Mouse (Mus musculus) neural tube, embryonic 11.5 days (tissue): ENCODE data around the gene Vegfa. TPM values are rescaled to one million over a fixed set of nuclear protein-coding genes. Genes with fewer than 3 reads are reported as not detected.

Experiments
- ATAC-seq: fragments of 200-750 bp; cut with Nextera tagmentation; 2 replicates; pipeline ENCODE4 v1.8.0; 2017; ENCODE audit warnings: moderate number of reproducible peaks, mild to moderate bottlenecking, moderate TSS enrichment, moderate library complexity; ENCODE audit not compliant: insufficient read depth, low FRiP score, low TSS enrichment
- DNase-seq: peaks from one replicate; pipeline ENCODE4 v3.0.0-alpha.2; 2015; ENCODE audit warnings: low spot score
- H3K27ac ChIP-seq: fragments of 300-500 bp; sonication (generic); 2 replicates; pipeline ENCODE4 v1.5.1; 2014; ENCODE audit warnings: low read depth, mild to moderate bottlenecking, low read length
- H3K27me3 ChIP-seq: fragments of 300-500 bp; sonication (generic); 2 replicates; pipeline ENCODE4 v1.6.1; 2014; ENCODE audit warnings: mild to moderate bottlenecking, low read length, mixed read lengths; ENCODE audit not compliant: control insufficient read depth, insufficient read depth
- H3K36me3 ChIP-seq: fragments of 300-500 bp; sonication (generic); 2 replicates; pipeline ENCODE4 v1.6.1; 2014; ENCODE audit warnings: mild to moderate bottlenecking, low read length, moderate library complexity, mixed read lengths; ENCODE audit not compliant: control insufficient read depth, insufficient read depth
- H3K4me1 ChIP-seq: fragments of 300-500 bp; sonication (generic); 2 replicates; pipeline ENCODE4 v1.6.1; 2014; ENCODE audit warnings: low read length, mixed read lengths; ENCODE audit not compliant: control insufficient read depth, insufficient read depth
- H3K4me2 ChIP-seq: fragments of 300-500 bp; sonication (generic); 2 replicates; pipeline ENCODE4 v1.6.1; 2014; ENCODE audit warnings: low read depth, mild to moderate bottlenecking, moderate library complexity
- H3K4me3 ChIP-seq: fragments of 300-500 bp; sonication (generic); 2 replicates; pipeline ENCODE4 v1.5.1; 2014; ENCODE audit warnings: low read depth, low read length
- H3K9ac ChIP-seq: fragments of 300-500 bp; sonication (generic); 2 replicates; pipeline ENCODE4 v1.6.1; 2014; ENCODE audit warnings: mild to moderate bottlenecking, low read length
- H3K9me3 ChIP-seq: fragments of 300-500 bp; sonication (generic); 2 replicates; pipeline ENCODE4 v1.6.1; 2016; ENCODE audit warnings: low read length; ENCODE audit not compliant: control insufficient read depth
- WGBS: fragments of 180-500 bp; shearing (Covaris S2); extraction: QIAGEN DNeasy Blood & Tissue Kit; methylation state at CpG from one replicate; pipeline ENCODE4 v1.1.7; 2014; 5-methylcytosine and 5-hydroxymethylcytosine counted together
- polyA plus RNA-seq: library from polyadenylated mRNA; unstranded; fragments of >200 nt; fragmentation: Nextera tagmentation; extraction: Ambion mirVana; gene quantifications from 2 replicates; pipeline ENCODE4 v1.2.1, GENCODE M21; 2014

Vegfa gene
- polyA plus RNA-seq, 1 experiment from 2014 or later, result 3.4 TPM

DNA sequence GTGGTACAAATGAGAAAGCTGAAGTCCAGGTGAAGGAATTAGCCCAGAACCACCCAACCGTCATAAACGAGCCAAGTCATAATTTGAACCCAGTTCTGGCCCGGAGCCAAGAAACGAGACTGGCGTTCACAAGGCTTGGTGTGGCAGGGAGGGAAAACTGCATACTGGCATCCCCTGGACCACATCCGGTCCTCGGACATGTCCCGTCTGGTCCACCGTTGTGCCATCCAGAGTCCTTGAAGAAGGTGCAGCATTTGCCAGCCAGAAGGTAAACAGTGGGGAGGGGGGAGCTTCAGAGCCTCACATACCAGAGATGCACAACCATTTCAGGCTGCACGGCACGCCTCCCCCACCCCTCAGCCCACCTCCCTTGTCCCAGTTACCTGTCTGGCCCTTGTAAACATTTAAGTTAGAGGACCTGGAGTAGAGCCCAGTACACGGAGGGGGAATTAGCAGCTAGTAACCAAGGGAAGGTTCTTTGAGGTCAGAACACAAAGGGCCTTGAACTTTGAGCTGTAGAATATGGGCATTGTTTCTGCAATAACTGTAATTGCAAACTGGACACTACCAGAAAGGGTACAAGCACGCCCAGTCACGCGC lies 27.2 kb upstream of the Vegfa start:
- no peaks in the 10 kb centered on the region for H3K9me3 ChIP-seq
- H3K36me3 ChIP-seq, result no peaks in the 10 kb centered on the region
- no peak overlapping the region for H3K4me2 ChIP-seq
- 90% methylated on average over 15 of the region's 15 CpGs for WGBS
- H3K9ac ChIP-seq, result no peak overlapping the region
- no peak for ATAC-seq
- no peaks in the 10 kb centered on the region for H3K27me3 ChIP-seq
- H3K4me1 ChIP-seq, result 0 out of 2 replicates have a peak, but pooled peaks cover 4% of the 10 kb centered on the region
- DNase-seq, result no peak
- no peak overlapping the region for H3K27ac ChIP-seq
- no peak overlapping the region for H3K4me3 ChIP-seq

DNA sequence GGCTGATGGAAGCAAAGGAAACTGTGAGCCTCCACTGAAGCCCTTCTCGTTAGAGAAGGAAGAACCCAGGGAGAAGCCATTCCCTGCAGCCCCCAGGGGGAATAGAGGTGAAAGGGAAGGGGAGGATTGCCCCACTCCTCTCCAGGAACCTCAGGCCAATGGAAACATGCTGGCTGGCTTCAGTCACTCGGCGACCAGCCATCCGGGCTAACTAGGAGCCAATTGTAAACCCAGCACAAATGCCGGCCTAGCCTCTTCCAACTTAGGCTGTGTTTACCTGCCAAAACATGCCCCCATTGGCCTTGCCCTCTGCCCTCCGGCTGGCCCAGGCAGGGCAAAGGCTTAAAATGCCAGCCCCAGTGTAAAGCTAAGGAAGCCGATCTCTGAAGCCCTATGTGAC lies 24.1 kb upstream of the Vegfa start:
- Histone ChIP-seq H3K27me3 (no peaks in the 10 kb centered on the region), H3K4me1 (no peaks in the 10 kb centered on the region), H3K9ac (no peak overlapping the region), H3K9me3 (no peaks in the 10 kb centered on the region), H3K4me3 (no peak overlapping the region), H3K4me2 (no peak overlapping the region), H3K36me3 (no peaks in the 10 kb centered on the region), H3K27ac (no peak overlapping the region)
- ATAC-seq (no peak), DNase-seq (no peak)
- WGBS, result 69% methylated on average over 7 of the region's 7 CpGs

DNA sequence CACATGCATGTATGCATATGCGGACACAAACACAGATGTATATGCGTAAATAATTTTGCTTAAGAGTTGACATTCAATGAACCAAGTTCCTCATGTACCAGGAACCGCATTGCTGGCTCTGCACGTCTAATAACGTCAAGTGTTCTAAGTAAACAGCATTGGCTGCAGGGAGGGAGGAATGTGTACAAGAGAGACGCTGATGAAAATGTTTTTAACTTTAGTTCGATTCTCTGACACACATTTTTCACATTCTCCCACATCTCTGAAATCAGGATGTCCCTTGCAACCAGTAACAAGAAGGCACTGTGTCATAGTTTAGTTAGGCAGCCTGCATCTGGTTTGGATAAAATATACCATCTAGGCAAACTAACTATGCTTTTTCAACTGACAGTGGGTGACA lies 23.6 kb upstream of the Vegfa start:
- Histone ChIP-seq H3K4me3 (no peak overlapping the region), H3K4me2 (no peak overlapping the region), H3K27me3 (no peaks in the 10 kb centered on the region), H3K9ac (no peak overlapping the region), H3K27ac (no peak overlapping the region), H3K4me1 (no peaks in the 10 kb centered on the region), H3K36me3 (no peaks in the 10 kb centered on the region), H3K9me3 (no peaks in the 10 kb centered on the region)
- ATAC-seq (no peak), DNase-seq (no peak)
- WGBS, result 89% methylated on average over 7 of the region's 7 CpGs

DNA sequence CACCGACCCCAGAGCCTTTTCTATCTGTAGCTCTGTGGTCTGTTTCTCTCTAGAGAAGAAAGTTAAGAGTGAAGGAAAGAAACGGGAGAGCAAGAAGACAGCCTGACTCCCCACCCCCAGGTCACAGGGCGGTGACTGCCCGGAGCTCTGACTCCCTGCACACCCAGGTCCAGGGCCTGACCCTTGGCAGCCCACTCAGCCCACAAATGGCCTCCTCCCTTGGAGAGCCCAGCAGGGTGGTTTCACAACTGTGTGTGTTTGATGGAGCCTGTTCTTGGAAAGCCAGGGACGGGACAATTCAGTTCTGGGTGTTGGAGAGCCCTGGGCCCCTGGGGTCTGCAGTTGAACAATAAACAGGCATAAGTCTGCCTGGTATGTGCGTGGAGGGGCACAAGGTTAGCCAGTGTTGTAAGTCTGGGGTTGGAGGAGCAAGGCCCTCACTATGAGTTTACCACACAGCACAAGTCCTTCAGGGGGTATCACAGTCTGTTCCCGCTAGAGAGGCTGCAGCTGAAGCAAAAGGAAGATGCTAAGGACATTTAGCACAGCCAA lies 21.2 kb upstream of the Vegfa start:
- no peak overlapping the region for H3K27ac ChIP-seq
- DNase-seq, result no peak
- H3K4me3 ChIP-seq, result no peak overlapping the region
- no peaks in the 10 kb centered on the region for H3K36me3 ChIP-seq
- WGBS, result 73% methylated on average over 7 of the region's 7 CpGs
- H3K9me3 ChIP-seq, result no peaks in the 10 kb centered on the region
- H3K4me2 ChIP-seq, result no peak overlapping the region
- no peaks in the 10 kb centered on the region for H3K4me1 ChIP-seq
- no peak overlapping the region for H3K9ac ChIP-seq
- no peak for ATAC-seq
- no peaks in the 10 kb centered on the region for H3K27me3 ChIP-seq

DNA sequence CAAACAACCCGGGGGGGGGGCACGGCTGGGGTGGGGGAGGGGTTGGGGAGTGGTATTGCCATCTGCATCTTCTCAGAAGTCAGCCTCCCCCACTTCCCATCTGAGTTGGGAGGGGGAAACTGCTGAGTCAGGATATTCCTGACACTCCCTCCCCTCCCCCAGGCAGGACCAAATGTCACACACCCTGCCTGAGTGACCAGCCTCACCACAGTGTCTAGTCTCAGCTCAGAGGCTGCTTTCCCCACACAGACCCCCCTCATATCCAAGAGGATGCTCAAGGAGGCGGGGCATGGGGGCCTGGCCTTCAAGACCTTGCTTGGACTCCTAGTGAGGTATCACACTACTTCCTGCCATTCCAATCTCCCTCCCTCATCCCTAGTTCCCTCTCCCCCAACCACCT lies 20.0 kb upstream of the Vegfa start:
- DNase-seq, result no peak
- Histone ChIP-seq H3K36me3 (no peaks in the 10 kb centered on the region), H3K27me3 (no peaks in the 10 kb centered on the region), H3K9me3 (no peaks in the 10 kb centered on the region), H3K9ac (no peak overlapping the region; the same call in 1 of the 2 replicates), H3K4me1 (no peaks in the 10 kb centered on the region), H3K27ac (no peak overlapping the region), H3K4me3 (no peak overlapping the region), H3K4me2 (no peak overlapping the region)
- no peak for ATAC-seq
- WGBS, result 51% methylated on average over 3 of the region's 3 CpGs

DNA sequence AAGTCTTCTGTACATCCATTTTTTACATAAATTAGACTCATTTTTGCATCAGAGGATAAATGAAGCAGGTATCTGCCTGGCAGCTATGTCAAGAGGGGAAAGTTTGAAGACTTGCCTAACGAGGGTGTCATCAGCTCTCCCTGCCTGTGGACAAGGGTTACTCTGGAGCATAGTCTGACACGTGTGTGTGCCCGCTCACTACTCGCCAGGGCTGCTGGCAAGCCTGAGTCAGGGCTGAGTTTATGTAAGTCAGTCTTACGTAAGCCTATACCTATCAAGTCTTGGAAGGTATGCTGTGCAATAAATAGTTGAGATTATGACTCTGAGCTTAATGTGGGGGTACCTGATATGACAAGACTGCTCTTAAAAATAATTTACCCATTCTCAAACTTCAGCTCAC lies 19.2 kb upstream of the Vegfa start:
- no peak for ATAC-seq
- H3K36me3 ChIP-seq, result no peaks in the 10 kb centered on the region
- no peak for DNase-seq
- no peak overlapping the region for H3K4me3 ChIP-seq
- H3K4me2 ChIP-seq, result no peak overlapping the region
- no peaks in the 10 kb centered on the region for H3K4me1 ChIP-seq
- no peak overlapping the region for H3K27ac ChIP-seq
- WGBS, result 84% methylated on average over 5 of the region's 5 CpGs
- no peaks in the 10 kb centered on the region for H3K27me3 ChIP-seq
- no peaks in the 10 kb centered on the region for H3K9me3 ChIP-seq
- H3K9ac ChIP-seq, result no peak overlapping the region

DNA sequence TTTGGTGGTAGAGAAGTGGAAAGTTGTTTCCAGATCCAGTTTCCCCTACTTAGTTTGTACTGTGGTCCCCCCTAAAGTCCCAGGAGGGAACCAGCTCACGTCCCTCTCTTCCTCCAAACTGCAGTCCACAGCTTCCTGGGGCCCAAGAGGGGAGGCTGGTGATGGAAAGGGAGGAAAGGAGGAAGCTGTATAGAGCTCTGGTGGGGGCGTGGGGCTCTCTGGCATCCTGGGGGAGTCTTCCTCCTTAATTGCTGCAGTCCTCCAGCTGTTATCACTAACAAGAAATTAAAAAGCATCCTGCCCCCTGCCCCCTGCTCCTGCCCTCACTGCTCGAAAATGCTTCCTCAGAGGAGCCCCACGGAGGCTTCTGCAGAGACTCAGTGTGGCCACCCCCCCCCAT lies 17.4 kb upstream of the Vegfa start:
- Histone ChIP-seq H3K36me3 (no peaks in the 10 kb centered on the region), H3K27me3 (no peaks in the 10 kb centered on the region), H3K9ac (no peak overlapping the region), H3K4me2 (no peak overlapping the region), H3K27ac (no peak overlapping the region), H3K4me3 (no peak overlapping the region), H3K4me1 (no peaks in the 10 kb centered on the region), H3K9me3 (no peaks in the 10 kb centered on the region)
- ATAC-seq (no peak), DNase-seq (no peak)
- 60% methylated on average over 4 of the region's 4 CpGs for WGBS

DNA sequence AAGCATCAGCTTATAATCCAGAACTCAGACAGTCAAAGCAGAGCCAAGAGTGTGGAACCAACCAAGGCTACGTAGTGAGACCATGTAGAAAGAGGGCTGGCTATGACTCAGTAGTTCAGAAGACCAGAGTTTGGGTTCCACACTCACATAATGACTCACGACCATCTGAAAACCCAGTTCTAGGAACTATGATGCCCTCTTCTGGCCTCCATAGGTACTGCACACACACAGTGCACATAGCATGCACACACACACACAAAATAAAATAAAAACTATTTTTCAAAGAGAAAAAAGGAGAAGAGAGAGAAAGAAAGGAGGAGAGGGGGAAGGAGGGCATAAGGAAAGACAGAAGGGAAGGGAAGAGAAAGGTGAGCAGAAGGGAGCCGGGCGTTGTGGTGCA lies 16.0 kb upstream of the Vegfa start:
- Histone ChIP-seq H3K4me1 (no peaks in the 10 kb centered on the region), H3K9me3 (no peaks in the 10 kb centered on the region), H3K9ac (no peak overlapping the region), H3K27ac (no peak overlapping the region), H3K4me3 (no peak overlapping the region), H3K27me3 (no peaks in the 10 kb centered on the region), H3K36me3 (no peaks in the 10 kb centered on the region), H3K4me2 (no peak overlapping the region)
- DNase-seq (no peak), ATAC-seq (no peak)
- 96% methylated on average over 4 of the region's 4 CpGs for WGBS

DNA sequence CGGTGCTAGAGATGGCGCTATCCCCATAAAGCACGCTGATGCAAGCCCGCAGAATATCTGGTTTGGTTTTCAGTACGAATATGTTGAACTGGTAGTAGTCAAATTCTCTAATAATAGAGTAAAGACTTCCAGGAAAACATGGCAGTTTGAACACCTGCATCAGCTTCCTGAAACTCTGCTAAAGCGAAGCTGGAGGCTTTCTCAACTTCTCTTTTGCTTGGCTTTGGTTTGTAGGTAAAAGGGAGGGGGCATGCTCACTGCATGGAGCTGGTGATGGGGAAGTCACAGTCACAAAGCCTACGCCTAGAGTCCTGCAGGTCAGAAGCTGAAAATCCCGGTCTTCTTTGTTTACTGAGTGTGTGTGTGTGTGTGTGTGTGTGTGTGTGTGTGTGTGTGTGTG lies 13.6 kb upstream of the Vegfa start:
- 86% methylated on average over 8 of the region's 8 CpGs for WGBS
- Histone ChIP-seq H3K27ac (no peak overlapping the region), H3K27me3 (no peaks in the 10 kb centered on the region), H3K9me3 (no peaks in the 10 kb centered on the region), H3K36me3 (no peaks in the 10 kb centered on the region), H3K4me2 (no peak overlapping the region), H3K4me3 (no peak overlapping the region), H3K4me1 (no peaks in the 10 kb centered on the region), H3K9ac (no peak overlapping the region)
- no peak for ATAC-seq
- DNase-seq, result no peak
